ENCODE assay signal across 11 mouse cellular contexts in genomic region chr6:52252775-52253376, GRCm38 (mm10). TPM values are rescaled to one million over a fixed set of nuclear protein-coding genes. Genes with fewer than 3 reads are reported as not detected.
DNase-seq lines count a peak whose midpoint lies in the region; ATAC-seq and TF ChIP-seq lines count a peak whose summit lies in the region.
"Had no signal": no experiment of that assay in that cellular context is flagged by ENCODE, and none has a peak within 500 bp of the region (broad histone marks: within the 10 kb centered on the region; RNA-seq: fewer than 3 reads in every experiment).

No protein-coding gene starts in this region.

- ATAC-seq in kidney, postnatal 0 days (replicated peaks; ENCODE audit: low FRiP score, low read depth), result 0 out of 2 replicates have a peak, but pooled peaks have one; percentile 21

- H3K36me3 ChIP-seq in kidney, postnatal 0 days (ENCODE audit: insufficient read depth, low read length), result no peaks in the 10 kb centered on the region
- H3K36me3 ChIP-seq in embryonic facial prominence, embryonic 10.5 days (replicated peaks), result no peaks in the 10 kb centered on the region
- H3K36me3 ChIP-seq: heart, embryonic 13.5 days had no signal

- DNase-seq in kidney, postnatal 0 days (ENCODE audit: low spot score), result no peak
- no peak for DNase-seq in kidney, postnatal 14 days
- peak; percentile 53 for DNase-seq in R1 (ENCODE audit: low read depth, low spot score)
- peak; percentile 60 for DNase-seq in embryonic facial prominence, embryonic 10.5 days (ENCODE audit: low spot score)
- DNase-seq in naive thymus-derived CD4-positive, alpha-beta T cell, adult 2 months (ENCODE audit: low read depth), result peak; percentile 51
- no peak for DNase-seq in testis, postnatal 10 days (ENCODE audit: low spot score)
- no peak for DNase-seq in c-Kit-positive CD71-positive TER-119-positive erythroid progenitor cells, embryonic 14.5 days (ENCODE audit: low spot score)
- no peak for DNase-seq in gastrocnemius, adult 8-10 months (ENCODE audit: low spot score in 2 of 2)
- DNase-seq: adrenal gland, postnatal 10 days had no signal

- H3K4me1 ChIP-seq in kidney, postnatal 0 days (replicated peaks; ENCODE audit: insufficient read depth, low read length), result peaks cover 19% of the 10 kb centered on the region
- H3K4me1 ChIP-seq in embryonic facial prominence, embryonic 10.5 days, result no peaks in the 10 kb centered on the region; the same call in 1 of the 2 replicates

- H3K27ac ChIP-seq in kidney, postnatal 0 days, result no peak overlapping the region
- H3K27ac ChIP-seq in embryonic facial prominence, embryonic 10.5 days (replicated peaks), result no peak overlapping the region
- H3K27ac ChIP-seq: heart, embryonic 13.5 days had no signal

- peak overlapping the region; percentile 43 for H3K4me2 ChIP-seq in kidney, postnatal 0 days (ENCODE audit: low read length)

- H3K9me3 ChIP-seq in kidney, postnatal 0 days (replicated peaks; ENCODE audit: low read length), result no peaks in the 10 kb centered on the region
- no peaks in the 10 kb centered on the region for H3K9me3 ChIP-seq in embryonic facial prominence, embryonic 10.5 days
- H3K9me3 ChIP-seq: heart, embryonic 13.5 days had no signal

- no peak overlapping the region for H3K9ac ChIP-seq in kidney, postnatal 0 days (ENCODE audit: low read depth, low read length)
- H3K9ac ChIP-seq: heart, embryonic 13.5 days had no signal

- H3K4me3 ChIP-seq in kidney, postnatal 0 days (replicated peaks; ENCODE audit: low read depth, low read length), result peak overlapping the region; percentile 20
- no peak overlapping the region for H3K4me3 ChIP-seq in embryonic facial prominence, embryonic 10.5 days

- WGBS in kidney, postnatal 0 days, result 20% methylated on average over 35 of the region's 35 CpGs
- under 1% methylated on average over 35 of the region's 35 CpGs for WGBS in embryonic facial prominence, embryonic 10.5 days

- H3K27me3 ChIP-seq in kidney, postnatal 0 days (ENCODE audit: insufficient read depth, low read length), result peaks cover 36% of the 10 kb centered on the region
- peaks cover 100% of the 10 kb centered on the region for H3K27me3 ChIP-seq in embryonic facial prominence, embryonic 10.5 days (replicated peaks; ENCODE audit: low read depth, poor library complexity, severe bottlenecking)

- TF ChIP-seq CTCF in kidney, postnatal 0 days (IDR thresholded peaks at IDR 0.05; ENCODE audit: low read depth), result no peak

RNA-seq across cellular contexts. Expression of gene Hoxa11, which starts 7.3 kb away (rescaled TPM):
- 24.7 and 27.7 TPM in 2 replicates for polyA plus RNA-seq in kidney, postnatal 0 days (2015; fragmentation: Nextera tagmentation; extraction: Ambion mirVana)
- polyA plus RNA-seq in embryonic facial prominence, embryonic 10.5 days (2016; fragmentation: Nextera tagmentation; extraction: Ambion mirVana), result not detected in 2 replicates
- 1 to 10 TPM; 2.0 to 3.0 (median 2.9) TPM for total RNA-seq in gastrocnemius, adult 8-10 months (2022)
- total RNA-seq: adrenal gland, postnatal 10 days; left cerebral cortex, postnatal 25 days had no signal
- polyA plus RNA-seq: heart, embryonic 13.5 days had no signal

RNA-seq across cellular contexts. Expression of gene Hoxa13, which starts 7.8 kb away (rescaled TPM):
- polyA plus RNA-seq in kidney, postnatal 0 days (2015; fragmentation: Nextera tagmentation; extraction: Ambion mirVana), result not detected in 2 replicates
- not detected in 2 replicates for polyA plus RNA-seq in embryonic facial prominence, embryonic 10.5 days (2016; fragmentation: Nextera tagmentation; extraction: Ambion mirVana)
- 1 to 10 TPM; 4.1 to 5.2 (median 4.9) TPM for total RNA-seq in gastrocnemius, adult 8-10 months (2022)
- total RNA-seq: adrenal gland, postnatal 10 days; left cerebral cortex, postnatal 25 days had no signal
- polyA plus RNA-seq: heart, embryonic 13.5 days had no signal

RNA-seq across cellular contexts. Expression of gene Hoxa10, which starts 12.2 kb away (rescaled TPM):
- polyA plus RNA-seq in kidney, postnatal 0 days (2015; fragmentation: Nextera tagmentation; extraction: Ambion mirVana), result 175 and 183 TPM in 2 replicates
- polyA plus RNA-seq in embryonic facial prominence, embryonic 10.5 days (2016; fragmentation: Nextera tagmentation; extraction: Ambion mirVana), result not detected in 2 replicates
- total RNA-seq in gastrocnemius, adult 8-10 months (2022), result 10 to 100 TPM; 14.5 to 15.2 (median 14.8) TPM
- total RNA-seq: left cerebral cortex, postnatal 25 days had no signal
- polyA plus RNA-seq: heart, embryonic 13.5 days had no signal

RNA-seq across cellular contexts. Expression of gene Hoxa9, which starts 22.0 kb away (rescaled TPM):
- 57.3 and 57.8 TPM in 2 replicates for polyA plus RNA-seq in kidney, postnatal 0 days (2015; fragmentation: Nextera tagmentation; extraction: Ambion mirVana)
- polyA plus RNA-seq in embryonic facial prominence, embryonic 10.5 days (2016; fragmentation: Nextera tagmentation; extraction: Ambion mirVana), result not detected in 2 replicates
- 1 to 10 TPM; 5.2 to 8.3 (median 7.5) TPM for total RNA-seq in gastrocnemius, adult 8-10 months (2022)
- total RNA-seq: left cerebral cortex, postnatal 25 days had no signal

RNA-seq across cellular contexts. Expression of gene Hoxa7, which starts 31.2 kb away (rescaled TPM):
- 29.7 and 31.7 TPM in 2 replicates for polyA plus RNA-seq in kidney, postnatal 0 days (2015; fragmentation: Nextera tagmentation; extraction: Ambion mirVana)
- 0.15 TPM in 1 of 2 replicates, not detected in the other for polyA plus RNA-seq in embryonic facial prominence, embryonic 10.5 days (2016; fragmentation: Nextera tagmentation; extraction: Ambion mirVana)
- 1 to 10 TPM; 4.7 to 5.9 (median 5.4) TPM for total RNA-seq in gastrocnemius, adult 8-10 months (2022)
- total RNA-seq: left cerebral cortex, postnatal 25 days had no signal

Comparison
In these comparisons a context has a peak if more than half of its experiments do, and no peak if none do; other contexts are left out.
1. DNase-seq: peak in R1 (single experiment), embryonic facial prominence, embryonic 10.5 days (single experiment) and naive thymus-derived CD4-positive, alpha-beta T cell, adult 2 months (single experiment); none in kidney, postnatal 0 days (single experiment), kidney, postnatal 14 days (single experiment), testis, postnatal 10 days (single experiment), c-Kit-positive CD71-positive TER-119-positive erythroid progenitor cells, embryonic 14.5 days (single experiment) and gastrocnemius, adult 8-10 months (0 of 2).
2. RNA of gene Hoxa11, which starts 7.3 kb away (polyA plus RNA-seq): 24.7 to 27.7 TPM in kidney, postnatal 0 days; not detected in embryonic facial prominence, embryonic 10.5 days; every median in the first group is over 10 times any median in the second.
3. RNA of gene Hoxa10, which starts 12.2 kb away (polyA plus RNA-seq): 175 to 183 TPM in kidney, postnatal 0 days; not detected in embryonic facial prominence, embryonic 10.5 days; every median in the first group is over 100 times any median in the second.